Mouse (Mus musculus) ES-E14 (cell line): ENCODE measurements around the gene Cntn2.
A peak's percentile ranks its signal among the peaks of the same experiment; 100 is the strongest.

Source experiments
- CHD2 ChIP-seq: IDR thresholded peaks from 2 replicates; pipeline ENCODE4 v1.6.1; 2014; ENCODE audit warnings: mild to moderate bottlenecking, low read depth, low read length, inconsistent platforms
- MAFK ChIP-seq: IDR thresholded peaks from 2 replicates; pipeline ENCODE4 v1.6.1; 2014; ENCODE audit warnings: mild to moderate bottlenecking, low read depth, low read length, inconsistent platforms; ENCODE audit not compliant: insufficient read depth
- ZC3H11A ChIP-seq: IDR thresholded peaks from 2 replicates; pipeline ENCODE4 v1.6.1; 2012; ENCODE audit warnings: low read depth, mild to moderate bottlenecking, inconsistent platforms, low read length, borderline replicate concordance

DNA sequence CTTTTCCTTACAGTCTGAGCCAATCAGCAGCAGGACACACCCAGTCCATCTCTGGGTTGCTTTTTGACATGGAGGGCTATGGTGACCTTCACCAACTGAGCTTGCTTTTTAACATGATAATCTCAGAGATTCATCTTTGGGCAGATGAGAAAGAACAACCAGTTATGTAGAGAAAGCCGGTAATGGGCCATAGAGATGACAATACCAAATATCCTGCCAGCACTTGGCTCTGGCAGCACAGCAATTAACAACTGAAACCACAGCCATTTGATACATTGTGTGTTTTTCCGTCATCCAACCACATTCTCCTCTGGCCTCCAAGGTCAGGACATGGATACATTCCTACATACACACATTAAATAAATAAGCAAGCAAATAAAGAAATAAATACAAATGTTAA, 72.0 kb downstream of the Cntn2 start:
- TF ChIP-seq CHD2 (peak; percentile 75; the same call in 1 of the 2 replicates), MAFK (no peak), ZC3H11A (no peak)
